Mouse (Mus musculus) spleen, adult 18-20 months (tissue): ENCODE results near the gene Tshb.

Source experiments
- DNase-seq, 2 experiments: peaks; one replicate each; pipeline ENCODE4 v3.0.0; 2022; ENCODE audit warnings: mixed read lengths in 2 of 2

Tshb gene

DNA sequence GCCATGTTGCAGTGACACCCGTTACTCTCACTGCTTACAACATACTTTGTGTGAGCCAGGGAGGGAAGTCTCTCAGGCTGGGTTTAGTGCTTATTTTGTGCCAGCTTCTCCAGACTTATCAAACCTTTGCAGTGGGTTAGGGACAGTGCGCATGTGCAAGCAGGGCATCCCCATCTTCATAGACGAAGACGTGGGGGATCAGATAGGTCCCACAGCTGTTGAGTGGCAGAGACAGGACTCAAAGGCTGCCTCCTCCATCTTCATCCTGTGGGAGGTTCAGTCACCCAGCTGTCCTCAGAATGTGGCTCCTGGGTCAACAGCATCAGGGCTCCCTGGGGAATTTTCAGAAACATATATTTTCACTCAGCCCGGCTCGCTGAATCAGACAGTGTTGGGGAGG, 46.1 kb downstream of the Tshb start:
- no peak for DNase-seq

DNA sequence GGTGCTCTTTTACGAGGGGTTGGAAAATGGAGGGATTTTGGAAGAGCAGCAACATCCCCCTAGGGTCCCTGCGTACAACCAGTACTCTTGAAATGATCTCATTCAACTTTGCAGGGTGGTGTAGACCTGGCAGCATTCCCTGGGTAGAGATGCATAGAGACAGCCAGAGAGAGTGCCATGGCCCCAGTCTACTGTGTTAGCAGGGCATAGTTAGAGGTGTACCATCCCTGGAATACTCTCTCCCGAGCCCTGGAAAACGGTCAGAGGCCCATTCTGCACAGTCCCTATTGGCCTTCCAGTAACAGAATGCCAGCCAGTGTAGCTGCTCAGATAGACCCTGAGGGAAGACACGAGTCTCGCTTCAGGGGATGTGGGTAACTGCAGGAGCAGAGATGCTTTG, 46.9 kb downstream of the Tshb start:
- DNase-seq = no peak

DNA sequence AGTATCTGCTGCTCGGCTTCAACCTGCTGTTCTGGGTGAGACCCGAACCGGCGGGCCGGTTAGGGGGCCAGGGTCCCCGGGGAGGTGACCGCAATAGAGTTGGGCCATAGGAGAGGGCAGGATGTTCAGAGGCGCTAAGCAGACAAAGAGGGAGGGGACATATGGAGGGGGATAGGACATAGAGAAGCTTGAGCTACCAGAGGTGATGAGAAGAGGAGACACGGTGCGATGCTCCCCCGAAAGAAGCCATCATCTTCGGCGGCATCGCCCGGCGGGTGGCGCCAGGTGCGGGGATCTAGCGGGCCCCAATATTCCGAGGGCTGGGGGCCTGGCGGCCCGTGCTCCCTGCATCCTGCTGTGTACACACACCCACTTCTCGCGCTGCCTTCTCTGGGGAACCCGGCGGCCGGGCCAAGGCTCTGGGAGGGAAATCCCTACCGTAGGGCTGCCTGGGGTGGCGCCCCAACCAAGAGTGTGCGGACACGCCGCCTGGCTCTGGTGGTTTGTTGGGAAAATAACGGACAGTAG, 47.4 kb downstream of the Tshb start:
- peak; percentile 43 to 63 for DNase-seq

DNA sequence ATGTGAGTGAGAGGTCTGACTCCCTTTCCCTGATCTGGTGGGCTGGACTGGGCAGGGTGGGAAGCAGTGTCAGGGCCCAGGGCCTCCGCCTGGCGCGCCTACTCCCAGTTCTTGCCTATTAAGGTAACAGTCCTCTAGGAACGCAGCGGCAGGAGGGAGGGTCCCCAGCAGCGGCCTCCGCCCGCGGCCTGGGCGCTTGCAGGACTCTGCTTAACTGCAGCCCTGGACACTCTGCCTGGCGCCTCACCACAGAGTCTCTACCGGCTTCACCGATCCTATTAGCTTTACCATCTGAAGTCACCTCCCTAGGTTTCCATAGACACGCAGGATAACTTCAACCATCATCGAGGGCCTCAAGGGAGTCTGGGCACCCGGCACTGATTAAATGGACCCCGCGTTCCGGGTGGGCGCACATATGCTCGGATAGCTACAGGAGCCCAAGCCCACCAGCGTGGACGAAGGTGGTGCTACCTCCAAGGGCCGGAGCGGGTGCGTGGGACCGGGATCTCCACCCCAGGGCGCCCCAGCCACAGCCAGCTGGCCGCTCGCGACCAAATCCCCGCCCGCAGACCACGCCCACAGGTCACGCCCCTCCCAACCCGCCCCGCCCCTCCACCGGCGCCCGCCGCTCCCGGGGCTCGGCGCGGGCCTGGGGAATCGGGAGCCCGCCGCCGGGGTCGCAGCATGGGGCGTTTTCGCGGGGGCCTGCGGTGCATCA, 48.0 kb downstream of the Tshb start, which contains the start of gene Tspan2:
TSS of gene Tspan2 (plus strand) at position 217 of the 718 bp plus-strand sequence.
- peak; percentile 59 to 69 for DNase-seq

DNA sequence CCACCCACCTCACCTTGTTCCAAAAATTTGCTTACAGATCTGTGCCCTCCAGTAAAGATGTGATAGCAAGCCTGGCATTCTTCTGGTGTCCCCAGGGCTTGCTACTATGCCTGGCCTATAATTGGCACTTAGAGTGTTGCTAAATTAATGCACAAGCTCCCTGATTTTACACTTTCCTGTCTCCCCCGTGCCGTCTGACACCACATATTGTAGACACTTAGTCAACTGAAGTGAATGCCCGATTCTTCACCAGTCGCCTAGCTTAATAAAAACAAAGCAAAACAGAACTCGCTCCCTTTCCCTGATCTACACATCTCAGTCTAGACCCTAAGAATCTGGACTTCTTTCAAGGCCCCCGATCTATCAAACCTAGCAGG, 48.6 kb downstream of the Tshb start:
- no peak for DNase-seq

DNA sequence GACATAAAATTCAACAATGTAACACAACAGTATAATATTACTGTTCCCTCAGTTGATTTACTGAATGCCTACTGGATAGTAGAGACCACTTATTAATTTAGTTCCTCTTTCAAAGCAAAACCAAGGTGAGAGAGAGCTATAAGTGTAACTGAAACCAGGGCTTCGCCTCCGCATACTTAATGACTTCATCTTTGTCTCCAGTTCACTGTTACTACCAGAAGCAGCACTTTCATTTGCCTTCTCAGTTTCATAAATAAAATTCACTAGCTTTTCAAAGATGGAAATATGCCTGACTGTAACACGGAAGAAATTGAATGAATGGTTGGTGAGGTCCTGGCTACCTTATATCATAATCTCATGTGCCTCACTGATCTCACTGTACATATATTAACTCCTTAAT, 49.5 kb downstream of the Tshb start:
- no peak for DNase-seq

DNA sequence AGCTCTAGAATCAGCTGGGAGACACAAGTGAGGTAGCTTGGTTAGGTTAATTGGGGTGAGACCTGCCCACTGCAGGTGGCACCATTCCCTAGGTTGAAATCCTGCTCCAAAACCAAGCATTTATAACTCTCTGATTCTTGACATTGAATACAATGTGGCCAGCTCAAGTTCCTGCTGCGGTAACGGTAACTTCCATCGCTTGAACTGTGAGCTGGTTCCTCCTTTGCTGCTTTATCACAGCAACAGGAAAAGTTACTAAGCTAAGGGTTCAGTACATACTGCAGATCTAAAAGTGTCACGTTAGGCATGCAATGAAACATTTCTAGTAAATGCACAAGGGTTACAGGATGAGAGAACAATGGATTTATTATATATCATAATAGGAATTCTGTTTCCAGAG, 49.9 kb downstream of the Tshb start:
- DNase-seq = no peak

DNA sequence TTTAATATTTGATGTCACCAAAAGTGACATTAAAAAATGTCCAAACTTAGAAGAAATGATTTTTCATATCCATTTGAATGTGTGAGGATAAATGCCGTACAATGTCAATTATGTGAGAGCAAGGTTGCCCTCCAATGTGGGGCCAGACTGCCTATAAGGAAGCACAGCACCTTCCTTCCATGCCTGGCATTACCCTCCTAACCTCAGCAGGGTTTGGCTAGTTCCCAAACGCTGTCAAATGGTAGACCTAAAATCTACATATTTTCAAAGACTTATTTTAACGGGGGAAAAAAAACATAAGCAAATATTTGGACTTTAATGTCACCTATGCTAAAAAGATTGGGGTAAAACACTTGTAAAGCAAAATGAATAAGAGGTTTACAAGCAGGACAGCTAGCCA, 51.4 kb downstream of the Tshb start:
- DNase-seq = no peak

DNA sequence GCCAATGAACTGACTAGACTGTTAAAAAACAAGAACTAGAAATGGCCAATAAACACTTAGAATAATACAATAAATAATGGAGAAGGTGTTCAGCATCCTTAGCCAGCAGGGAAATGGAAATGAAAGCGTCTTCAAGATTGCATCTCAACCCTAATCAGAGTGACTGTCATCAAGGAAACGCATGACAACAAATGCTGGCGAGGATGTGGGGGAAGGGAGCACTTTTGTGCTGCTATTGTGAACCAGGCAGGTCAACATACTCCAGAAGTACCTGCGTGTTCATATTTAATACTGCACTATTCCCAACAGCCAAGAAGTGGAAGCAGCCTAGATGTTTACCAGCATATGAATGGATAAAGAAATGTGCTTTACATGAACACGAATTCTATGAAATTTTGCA, 53.1 kb downstream of the Tshb start:
- no peak for DNase-seq
